Mouse (Mus musculus) kidney, embryonic 16.5 days (tissue): Measurements from ENCODE around the gene Ccl19. TPM values are rescaled to one million over a fixed set of nuclear protein-coding genes. Genes with fewer than 3 reads are reported as not detected.
"Not testable (repeated sequence)": the region's sequence is repeated elsewhere in the genome, so short reads cannot be mapped to it uniquely, and the experiment has no call there.

Experiments
- ATAC-seq: fragments of 200-750 bp; cut with Nextera tagmentation; 2 replicates; pipeline ENCODE4 v1.8.0; 2017; ENCODE audit warnings: moderate TSS enrichment; ENCODE audit not compliant: low FRiP score, low TSS enrichment
- H3K27ac ChIP-seq: fragments of 300-500 bp; sonication (generic); 2 replicates; pipeline ENCODE4 v1.5.1; 2014; ENCODE audit warnings: low read length
- H3K27me3 ChIP-seq: fragments of 300-500 bp; sonication (generic); 2 replicates; pipeline ENCODE4 v1.6.1; 2014; ENCODE audit warnings: low read length, control low read depth, mixed read lengths; ENCODE audit not compliant: insufficient read depth
- H3K36me3 ChIP-seq: fragments of 300-500 bp; sonication (generic); 2 replicates; pipeline ENCODE4 v1.6.1; 2014; ENCODE audit warnings: low read length, control low read depth, mixed read lengths; ENCODE audit not compliant: insufficient read depth
- H3K4me1 ChIP-seq: fragments of 300-500 bp; sonication (generic); 2 replicates; pipeline ENCODE4 v1.6.1; 2014; ENCODE audit warnings: low read length, control low read depth, mixed read lengths; ENCODE audit not compliant: insufficient read depth
- H3K4me2 ChIP-seq: fragments of 300-500 bp; sonication (generic); replicated peaks from 2 replicates; pipeline ENCODE4 v1.6.1; 2014; ENCODE audit warnings: low read depth, low read length
- H3K4me3 ChIP-seq: fragments of 300-500 bp; sonication (generic); 2 replicates; pipeline ENCODE4 v1.5.1; 2014; ENCODE audit warnings: mild to moderate bottlenecking, low read length
- H3K9ac ChIP-seq: fragments of 300-500 bp; sonication (generic); replicated peaks from 2 replicates; pipeline ENCODE4 v1.6.1; 2014; ENCODE audit warnings: low read length
- H3K9me3 ChIP-seq: fragments of 300-500 bp; sonication (generic); 2 replicates; pipeline ENCODE4 v1.6.1; 2016; ENCODE audit warnings: low read length, control low read depth
- WGBS: fragments of 180-500 bp; shearing (Covaris S2); extraction: QIAGEN DNeasy Blood & Tissue Kit; methylation state at CpG from one replicate; pipeline ENCODE4 v1.1.7; 2014; 5-methylcytosine and 5-hydroxymethylcytosine counted together
- polyA plus RNA-seq: library from polyadenylated mRNA; unstranded; fragments of >200 nt; fragmentation: Nextera tagmentation; extraction: Ambion mirVana; gene quantifications from 2 replicates; pipeline ENCODE4 v1.2.1, GENCODE M21; 2015

The Ccl19 gene
- polyA plus RNA-seq, result 0.54 TPM in 1 of 2 replicates, not detected in the other

GRCm38 (mm10) chr4:42756477-42756876 lies at the start of gene Ccl19:
Gene Ccl19, minus strand, starts transcription at chr4:42756577.
- H3K4me1 ChIP-seq, H3K9ac ChIP-seq, H3K9me3 ChIP-seq, H3K27ac ChIP-seq, H3K36me3 ChIP-seq, ATAC-seq, H3K4me3 ChIP-seq, H3K27me3 ChIP-seq, H3K4me2 ChIP-seq: not testable (repeated sequence)
- WGBS, result no CpG with 5 or more reads among the region's 6 CpGs

- not testable (repeated sequence) for ATAC-seq, H3K4me2 ChIP-seq, H3K4me1 ChIP-seq, H3K27me3 ChIP-seq, H3K9me3 ChIP-seq, H3K27ac ChIP-seq, H3K9ac ChIP-seq, H3K36me3 ChIP-seq, H3K4me3 ChIP-seq
- WGBS, result no CpG with 5 or more reads among the region's 5 CpGs
Observed at GRCm38 (mm10) chr4:42773893-42774292, 17.5 kb upstream of the Ccl19 start, which contains the start of gene Ccl21a. Gene Ccl21a, minus strand, starts transcription at chr4:42773993.

GRCm38 (mm10) chr4:42735245-42735644 lies 21.1 kb downstream of the Ccl19 start, which contains the start of gene 4930578G10Rik:
Gene 4930578G10Rik, plus strand, starts transcription at chr4:42735545.
- not testable (repeated sequence) for H3K9ac ChIP-seq, H3K9me3 ChIP-seq, H3K4me3 ChIP-seq, H3K4me1 ChIP-seq, H3K36me3 ChIP-seq, H3K27ac ChIP-seq, ATAC-seq, H3K4me2 ChIP-seq, H3K27me3 ChIP-seq
- WGBS, result no CpG with 5 or more reads among the region's 13 CpGs

Other genes with a start within 250 kb of the Ccl19 start
- not detected in 2 replicates for gene Fam205a2, start 228.4 kb downstream of the Ccl19 start, polyA plus RNA-seq
- gene Gm10591, start 144.4 kb downstream of the Ccl19 start, polyA plus RNA-seq, result 0.64 and 0.65 TPM in 2 replicates
- 0.26 and 0.30 TPM in 2 replicates for gene Gm2564, start 126.9 kb downstream of the Ccl19 start, polyA plus RNA-seq
- not detected in 2 replicates for gene Ccl27b, start 101.3 kb downstream of the Ccl19 start, polyA plus RNA-seq
- gene Il11ra2, start 94.7 kb downstream of the Ccl19 start, polyA plus RNA-seq, result not detected in 2 replicates
- gene 4930578G10Rik, start 21.0 kb downstream of the Ccl19 start, polyA plus RNA-seq, result 0.45 TPM in 1 of 2 replicates, not detected in the other
- gene Ccl21a, start 17.4 kb upstream of the Ccl19 start, polyA plus RNA-seq, result 68.5 and 77.1 TPM in 2 replicates
- gene Fam205a1, start 97.3 kb upstream of the Ccl19 start, polyA plus RNA-seq, result not detected in 2 replicates
- gene Gm12394, start 100.2 kb upstream of the Ccl19 start, polyA plus RNA-seq, result 0.06 and 0.14 TPM in 2 replicates
- 0.17 and 0.28 TPM in 2 replicates for gene Fam205c, start 117.7 kb upstream of the Ccl19 start, polyA plus RNA-seq
- 0.44 and 0.79 TPM in 2 replicates for gene Phf24, start 160.1 kb upstream of the Ccl19 start, polyA plus RNA-seq
- gene Dnajb5, start 193.2 kb upstream of the Ccl19 start, polyA plus RNA-seq, result 7.3 and 7.5 TPM in 2 replicates
- gene 1700022I11Rik, start 213.0 kb upstream of the Ccl19 start, polyA plus RNA-seq, result 0.39 and 1.7 TPM in 2 replicates
- gene Vcp, start 243.9 kb upstream of the Ccl19 start, polyA plus RNA-seq, result 560 and 578 TPM in 2 replicates